Mouse (Mus musculus) bone marrow, adult 2 months (tissue): ENCODE results near the gene Cldnd2.

ENCODE experiments used
- CTCF ChIP-seq: fragments of 200-500 bp; IDR thresholded peaks from 2 replicates; pipeline ENCODE4 v1.5.1; 2011; ENCODE audit warnings: low read length, control low read depth; ENCODE audit not compliant: control insufficient read depth, insufficient read depth
- POLR2A ChIP-seq: fragments of 200-500 bp; IDR thresholded peaks from 2 replicates; pipeline ENCODE4 v1.6.1; 2011; ENCODE audit warnings: low read depth, mild to moderate bottlenecking, control low read depth, low read length, borderline replicate concordance; ENCODE audit not compliant: control insufficient read depth

DNA sequence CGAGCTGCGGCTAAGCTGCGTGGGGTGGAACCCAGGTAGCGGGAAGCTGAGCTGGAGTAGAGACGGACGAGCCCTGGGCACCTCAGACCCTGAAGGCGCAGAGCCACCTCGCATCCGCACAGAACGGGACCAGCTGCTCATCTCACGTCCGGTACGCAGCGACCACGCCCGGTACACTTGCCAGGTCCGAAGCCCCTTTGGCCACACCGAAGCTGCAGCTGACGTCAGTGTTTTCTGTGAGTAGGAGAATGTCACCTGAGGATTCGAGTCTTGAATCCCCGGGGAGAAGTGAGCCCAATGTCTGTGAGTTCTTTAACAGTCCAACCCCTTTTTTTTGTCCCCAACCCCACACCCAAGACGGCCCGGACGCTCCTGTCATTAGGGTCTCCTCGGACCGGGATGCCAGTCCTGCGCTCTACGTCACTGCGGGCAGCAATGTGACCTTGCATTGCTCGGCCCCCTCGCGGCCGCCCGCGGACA lies 24.3 kb downstream of the Cldnd2 start:
- TF ChIP-seq POLR2A (0 out of 2 replicates have a peak, but pooled peaks have one; percentile 9), CTCF (peak; percentile 25; the same call in 1 of the 2 replicates)
